Mouse (Mus musculus): ENCODE data around the gene Scn8a.

GRCm38 (mm10) chr15:100948383-100948782 is 78.7 kb downstream of the Scn8a start:
- TF ChIP-seq POLR2A (IDR thresholded peaks at IDR 0.05; ENCODE audit: borderline replicate concordance, low read depth, low read length) = no peak
- TF ChIP-seq CTCF (IDR thresholded peaks at IDR 0.05; ENCODE audit: low read depth, low read length) = no peak
